6 mouse cellular contexts compared by ENCODE assay signal in the genomic region with DNA sequence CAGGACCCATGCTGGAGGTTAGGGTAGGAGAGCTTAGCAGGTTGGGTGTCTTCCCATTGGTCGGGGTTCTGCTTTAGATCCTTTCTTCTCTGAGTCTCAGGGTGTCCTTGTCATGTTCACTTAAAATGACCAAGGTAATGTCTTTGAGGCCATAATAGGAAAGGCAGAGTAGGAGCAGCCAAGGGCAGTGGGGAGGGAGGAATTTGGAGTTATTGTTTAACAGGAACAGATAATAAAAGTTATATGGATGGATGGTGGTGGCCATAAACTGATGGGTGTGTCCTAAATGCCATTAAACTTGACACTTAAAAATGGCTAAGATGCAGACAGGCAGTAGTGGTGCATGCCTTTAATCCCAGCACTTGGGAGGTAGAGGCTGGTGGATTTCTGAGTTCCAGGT.
"Had no signal": no experiment of that assay in that cellular context is flagged by ENCODE, and none has a peak within 500 bp of the region (broad histone marks: within the 10 kb centered on the region; RNA-seq: fewer than 3 reads in every experiment).

No protein-coding gene starts in this region.

- ATAC-seq: hindbrain, embryonic 16.5 days; midbrain, embryonic 13.5 days had no signal

- H3K4me3 ChIP-seq: limb, embryonic 10.5 days; liver, embryonic 15.5 days; midbrain, embryonic 13.5 days; stomach, embryonic 15.5 days had no signal

- H3K27ac ChIP-seq: limb, embryonic 10.5 days; liver, embryonic 15.5 days; midbrain, embryonic 13.5 days; stomach, embryonic 15.5 days had no signal

- H3K9ac ChIP-seq: liver, embryonic 15.5 days; midbrain, embryonic 13.5 days; stomach, embryonic 15.5 days had no signal

- H3K4me1 ChIP-seq: liver, embryonic 15.5 days; stomach, embryonic 15.5 days had no signal

- H3K4me2 ChIP-seq: liver, embryonic 11.5 days; liver, embryonic 15.5 days; midbrain, embryonic 13.5 days; stomach, embryonic 15.5 days had no signal

- H3K9me3 ChIP-seq: limb, embryonic 10.5 days; liver, embryonic 15.5 days; midbrain, embryonic 13.5 days; stomach, embryonic 15.5 days had no signal

- H3K27me3 ChIP-seq: liver, embryonic 15.5 days; midbrain, embryonic 13.5 days; stomach, embryonic 15.5 days had no signal

- H3K36me3 ChIP-seq: limb, embryonic 10.5 days; liver, embryonic 15.5 days; stomach, embryonic 15.5 days had no signal
